Mouse (Mus musculus): ENCODE results near the gene Egfl8.

DNA sequence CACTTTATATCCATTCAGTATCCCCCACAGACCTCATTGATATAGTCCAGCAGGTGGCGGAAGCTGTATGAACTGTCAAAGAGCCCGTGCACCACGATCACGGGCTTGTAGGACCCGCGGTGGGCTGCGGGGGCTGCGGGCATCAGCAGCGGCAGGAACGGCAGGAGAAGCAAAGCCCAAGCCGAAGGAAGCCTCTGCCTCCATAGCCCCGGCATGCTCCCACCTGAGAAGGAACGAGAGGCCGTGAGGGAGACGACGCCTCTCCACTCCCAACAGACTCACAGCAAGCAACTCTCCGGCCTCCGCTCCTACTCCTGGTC is 11.0 kb upstream of the Egfl8 start:
- TF ChIP-seq GATA1 (IDR thresholded peaks at IDR 0.05; ENCODE audit: low read length) (no peak), TAL1 (IDR thresholded peaks at IDR 0.05; ENCODE audit: low read length) (no peak)
